Mouse (Mus musculus) thymus, postnatal 4 days (tissue): ENCODE data around the gene Fam120a.

Experiments
- DNase-seq: peaks from one replicate; pipeline ENCODE4 v3.0.0; 2021

Gene Fam120a

DNA sequence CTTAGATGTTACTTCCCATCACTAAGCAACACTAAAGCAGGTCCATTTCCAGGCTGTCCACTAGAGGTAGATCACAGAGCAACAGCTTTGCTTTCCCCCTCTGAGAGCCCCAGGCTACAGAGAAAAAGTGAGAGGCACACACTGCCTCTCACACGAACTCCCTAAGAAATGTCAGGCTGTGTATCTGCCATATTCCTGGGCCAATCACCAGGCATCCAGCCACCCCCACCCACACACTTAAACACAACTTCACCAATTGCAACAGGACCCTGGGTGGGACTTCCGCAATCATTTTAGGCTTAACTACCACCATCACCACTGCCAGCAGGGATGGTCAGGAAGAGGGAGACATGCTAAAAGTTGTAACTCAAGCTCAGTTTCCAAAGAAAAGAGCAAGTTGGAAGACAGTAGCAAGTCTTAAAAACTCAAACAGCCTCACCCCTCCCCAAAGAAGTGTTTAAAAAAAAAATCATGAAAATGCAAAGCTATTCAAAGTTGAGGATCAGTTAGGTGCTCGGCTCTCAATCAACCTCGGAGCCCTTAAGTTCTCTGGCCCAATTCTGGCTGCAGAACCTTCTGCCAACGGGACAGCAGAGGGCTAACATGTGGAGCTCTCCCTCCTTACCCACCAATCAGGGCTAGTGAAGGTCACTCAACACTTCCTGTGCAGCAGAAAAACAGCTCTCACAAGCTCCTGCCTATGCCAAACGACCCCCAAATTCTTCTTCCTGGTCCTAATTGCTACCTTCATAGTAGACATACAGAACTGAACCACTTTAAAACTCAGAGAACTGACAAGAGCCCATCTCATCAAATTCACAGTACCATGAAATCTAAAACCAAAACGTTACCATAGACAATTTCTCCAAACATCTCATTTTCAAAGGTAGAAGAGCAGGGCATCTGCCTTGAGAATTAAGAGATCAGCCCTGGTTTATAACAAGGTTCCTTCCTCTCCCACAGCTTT is 2.0 kb downstream of the Fam120a start:
- DNase-seq = peak; percentile 68

DNA sequence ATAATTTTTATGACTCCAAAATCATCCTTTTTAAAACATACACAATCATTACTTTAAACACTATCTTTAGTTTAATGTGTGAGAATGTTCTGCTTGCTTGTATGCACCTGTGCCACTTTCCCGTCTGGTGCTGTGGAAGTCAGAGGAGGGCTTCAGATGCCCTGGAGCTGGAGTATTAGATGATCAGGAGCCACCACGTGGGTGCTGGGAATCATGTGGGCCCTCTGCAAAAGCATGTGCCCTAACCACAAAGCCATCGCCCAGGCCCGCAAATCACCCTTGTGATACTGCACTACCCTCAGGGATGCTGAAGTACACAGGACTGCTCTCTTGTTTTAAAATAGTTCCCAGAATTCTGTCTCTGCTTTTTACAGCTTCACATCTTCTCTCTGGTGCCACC is 3.0 kb downstream of the Fam120a start:
- DNase-seq = no peak

DNA sequence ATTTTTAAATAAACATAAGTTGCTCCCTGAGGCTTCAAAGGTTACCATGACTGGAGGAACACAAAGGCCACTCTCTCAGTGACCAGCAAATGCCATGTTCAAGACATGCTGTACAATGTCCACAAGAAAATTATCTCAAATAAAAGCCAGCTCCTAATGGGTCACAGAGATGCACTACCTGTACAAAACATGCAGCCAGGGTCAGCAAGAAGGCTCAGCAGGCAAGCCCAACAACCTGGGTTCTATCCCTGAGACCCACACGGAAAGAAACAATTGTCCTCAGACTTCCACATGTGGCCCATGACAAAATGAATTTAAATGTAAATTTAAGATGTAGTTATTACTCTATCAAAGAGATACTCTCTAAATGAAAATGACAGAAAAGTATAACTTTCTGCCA is 4.7 kb downstream of the Fam120a start:
- no peak for DNase-seq

DNA sequence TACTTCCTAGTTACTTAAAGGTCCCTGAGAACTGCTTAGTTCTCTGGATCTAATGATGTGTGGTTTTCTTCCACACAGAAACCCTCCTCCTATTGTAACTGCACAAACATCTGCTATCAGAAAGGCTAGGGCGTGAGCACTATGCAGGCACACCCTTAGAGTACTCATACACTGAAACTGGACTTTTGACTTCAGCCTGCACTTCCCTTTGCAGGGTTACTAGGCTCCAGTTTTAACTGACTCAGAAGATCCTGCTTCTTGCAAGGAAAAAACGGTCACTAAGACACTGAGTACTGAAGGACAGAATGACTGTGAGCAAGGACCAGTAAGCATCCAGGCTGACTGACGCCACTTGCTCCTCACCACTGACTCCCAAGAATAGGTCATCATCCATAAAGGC is 5.3 kb downstream of the Fam120a start:
- DNase-seq = no peak

DNA sequence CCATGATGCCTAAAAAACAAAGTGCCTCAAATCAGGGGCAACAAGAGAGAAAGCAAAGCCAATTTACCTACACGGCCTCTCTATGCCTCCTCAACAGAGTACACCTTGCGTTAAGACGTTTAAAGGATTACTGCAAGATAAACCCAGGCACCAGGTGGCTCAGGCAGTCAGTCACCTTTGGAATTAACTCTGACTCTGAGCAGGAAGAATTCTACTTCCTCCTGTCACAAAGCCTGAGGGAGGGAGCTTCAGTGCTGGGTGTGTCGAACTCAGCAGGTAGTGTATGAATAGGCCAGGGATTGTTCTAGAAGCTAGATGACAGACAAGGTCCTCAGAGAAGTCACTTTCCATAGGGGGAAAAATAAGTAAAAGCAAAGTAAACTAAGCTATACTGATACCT is 9.2 kb downstream of the Fam120a start:
- DNase-seq = no peak

DNA sequence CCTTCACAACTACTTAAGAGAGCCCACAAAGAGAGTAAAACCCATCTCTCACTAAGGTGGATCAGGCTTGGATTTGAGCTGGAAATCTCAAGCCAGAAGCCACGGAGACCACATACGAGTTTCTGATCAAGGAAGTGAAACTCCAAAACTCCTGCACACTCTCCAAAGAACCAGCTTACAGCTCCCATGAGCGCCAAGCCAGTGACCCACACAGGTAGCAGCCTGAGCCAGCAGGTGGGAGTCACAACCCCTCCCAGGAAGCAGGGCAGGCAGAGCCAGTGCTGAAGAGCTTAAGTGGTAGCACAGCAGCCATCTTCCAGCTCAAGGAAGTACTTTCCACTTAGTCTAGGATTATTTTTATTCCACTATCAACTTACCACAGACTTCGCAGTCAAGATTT is 13.0 kb downstream of the Fam120a start:
- DNase-seq = no peak

DNA sequence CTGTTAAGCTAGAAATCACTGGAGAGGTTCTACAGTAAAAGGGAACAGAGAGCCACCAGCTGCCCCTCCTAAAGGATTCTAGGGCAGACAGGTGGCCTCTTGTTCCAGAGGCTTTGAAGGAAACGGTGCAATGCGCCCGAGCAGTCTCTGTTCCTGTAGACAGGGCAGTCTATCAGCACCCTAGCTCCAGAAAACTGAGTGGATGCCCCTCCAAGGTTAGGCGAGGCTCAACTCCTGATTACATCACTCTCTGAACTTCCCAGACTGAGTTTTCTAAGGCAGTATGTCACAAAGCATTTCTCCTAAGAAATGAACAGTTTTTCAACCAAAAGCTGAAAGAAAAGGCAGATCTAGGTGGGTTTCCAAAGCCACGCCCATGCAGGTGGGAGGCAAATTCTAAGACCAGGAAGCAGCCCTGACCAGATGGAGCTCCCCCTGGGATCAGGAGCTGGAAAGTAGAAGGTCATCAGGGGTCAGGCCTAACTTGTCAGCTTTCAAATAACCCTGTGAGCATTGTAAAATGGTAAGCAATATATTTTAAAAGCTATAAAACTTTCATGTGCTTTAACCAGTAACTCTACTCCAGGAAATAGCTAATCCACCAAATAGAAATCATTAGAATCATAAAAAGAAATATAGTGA is 17.1 kb downstream of the Fam120a start:
- DNase-seq = no peak

DNA sequence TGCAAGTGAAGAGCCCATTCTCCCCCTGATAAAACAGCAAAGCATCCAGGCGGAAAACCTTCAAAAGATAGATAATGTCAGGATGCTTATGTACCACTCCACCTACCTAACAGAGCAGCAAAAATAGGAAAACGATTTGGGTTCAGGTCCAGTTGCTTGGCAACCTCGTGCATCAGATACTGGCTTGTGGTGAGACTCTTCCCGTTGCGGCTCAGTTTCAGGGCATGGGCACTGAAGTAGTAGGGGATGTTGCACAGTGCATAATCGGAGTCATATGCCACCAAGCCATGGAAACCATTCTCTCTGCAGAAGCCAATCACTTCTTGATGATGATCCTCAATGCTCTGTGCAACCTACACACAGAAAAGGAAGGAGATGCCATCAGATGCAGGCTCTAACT is 18.9 kb downstream of the Fam120a start:
- no peak for DNase-seq

DNA sequence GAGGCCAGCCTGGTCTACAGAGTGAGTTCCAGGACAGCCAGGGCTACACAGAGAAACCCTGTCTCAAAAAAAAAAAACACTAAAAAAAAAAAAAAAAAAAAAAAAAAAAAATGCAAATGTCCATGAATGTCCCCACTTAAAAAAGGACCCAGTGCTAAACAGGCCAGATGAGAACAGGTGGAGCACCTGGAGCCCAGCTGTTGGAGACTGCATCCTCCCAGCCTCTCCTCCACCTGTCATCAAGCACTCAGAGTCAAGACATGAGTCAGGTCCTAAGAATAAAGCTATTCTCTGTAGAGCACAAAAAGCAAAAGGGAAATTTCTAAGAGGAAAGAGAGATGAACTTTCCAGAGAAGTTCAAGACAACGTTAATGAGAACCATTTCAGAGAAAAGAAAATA is 23.2 kb downstream of the Fam120a start:
- DNase-seq = no peak

DNA sequence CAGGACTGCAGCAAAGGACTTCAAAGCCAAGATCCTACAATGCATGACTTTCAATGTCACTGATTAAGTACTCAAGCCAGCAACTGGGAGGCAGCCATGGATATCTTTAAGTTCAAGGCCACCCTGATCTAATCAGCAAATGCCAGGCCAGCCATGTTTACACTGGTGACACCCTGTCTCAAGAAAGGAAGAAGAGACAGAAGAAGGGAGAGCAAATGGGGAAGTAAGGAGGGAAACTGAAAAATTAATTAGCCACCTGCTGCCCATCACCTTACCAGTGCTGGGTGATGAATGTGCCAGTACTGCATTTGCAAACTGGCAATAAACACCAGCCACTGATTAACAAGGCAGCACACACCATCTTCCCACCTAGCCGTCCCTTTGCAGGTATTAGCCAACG is 25.3 kb downstream of the Fam120a start:
- DNase-seq = no peak

DNA sequence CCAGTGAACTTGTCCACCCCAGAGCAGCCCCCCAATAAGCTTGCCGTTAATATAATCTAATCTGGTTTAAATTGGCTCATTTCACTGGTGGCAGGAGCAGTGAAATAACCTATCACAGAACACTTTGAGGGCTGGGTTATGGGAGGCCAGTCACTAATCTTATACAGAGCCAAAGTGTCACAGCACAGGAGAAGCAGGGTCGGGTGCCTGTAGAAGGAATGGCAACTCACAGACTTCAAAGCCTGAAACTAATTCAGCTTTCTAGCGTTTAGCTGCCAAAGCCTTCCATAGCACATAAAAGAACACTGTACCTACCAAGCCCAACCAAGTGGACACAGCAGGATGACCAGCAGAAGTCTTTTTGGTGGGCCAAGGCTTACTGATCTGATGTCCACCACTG is 26.0 kb downstream of the Fam120a start:
- DNase-seq = no peak

DNA sequence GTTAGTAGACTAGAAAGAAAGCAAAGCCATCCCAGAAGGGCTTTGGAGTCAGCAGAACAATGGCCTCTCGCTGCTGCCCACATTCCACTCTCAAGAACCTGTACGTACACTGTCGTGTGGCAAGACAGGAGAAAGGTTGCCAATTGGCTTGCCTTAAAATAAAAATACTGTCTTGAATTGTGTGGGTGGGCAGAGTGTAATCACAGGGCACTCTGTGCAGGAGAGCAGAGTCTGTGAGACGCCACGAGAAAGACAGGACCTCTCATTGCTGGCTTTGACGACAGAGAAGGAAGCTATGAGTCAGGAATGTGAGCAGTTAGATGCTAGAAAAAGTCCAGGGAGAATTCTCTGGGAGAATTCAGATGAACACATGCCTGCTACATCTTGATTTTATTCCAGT is 33.2 kb downstream of the Fam120a start:
- DNase-seq = no peak

DNA sequence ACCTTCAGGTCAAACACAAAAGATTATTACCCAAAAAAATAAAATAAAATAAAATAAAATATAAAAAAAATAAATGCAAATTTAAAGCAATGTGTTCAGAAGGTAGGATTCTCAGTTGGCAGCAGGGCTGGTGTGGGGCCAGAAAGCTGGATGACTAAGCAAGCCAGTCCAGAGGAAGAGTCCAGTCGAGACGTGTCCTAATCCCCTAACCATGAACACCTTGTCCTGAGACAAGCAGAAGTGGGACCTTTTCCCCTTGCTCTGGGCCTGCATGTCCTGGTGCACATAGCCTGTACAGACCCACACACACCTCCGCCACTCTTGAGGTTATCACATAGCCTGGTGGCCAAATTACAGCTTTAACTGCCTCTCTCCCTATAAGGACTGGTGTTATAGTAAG is 35.1 kb downstream of the Fam120a start:
- DNase-seq = no peak

DNA sequence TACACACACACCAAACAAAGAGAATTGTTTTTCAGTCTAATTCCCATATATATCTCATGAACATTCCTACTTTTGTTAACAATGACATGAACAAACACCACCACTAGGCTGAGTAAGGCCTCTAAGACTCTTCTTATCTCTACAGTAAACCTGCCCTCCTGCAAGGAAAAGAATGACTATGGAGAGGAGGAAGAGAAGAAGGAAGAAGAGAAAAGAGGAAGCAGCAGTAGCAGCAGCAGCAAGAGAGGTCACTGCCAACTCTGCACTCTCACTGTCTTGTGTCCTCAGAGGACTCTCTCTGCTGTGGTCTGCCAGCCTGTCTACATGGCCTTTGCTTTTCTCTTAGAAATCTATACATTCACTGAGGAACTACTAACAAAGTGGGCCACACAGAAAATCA is 36.1 kb downstream of the Fam120a start:
- DNase-seq = no peak

DNA sequence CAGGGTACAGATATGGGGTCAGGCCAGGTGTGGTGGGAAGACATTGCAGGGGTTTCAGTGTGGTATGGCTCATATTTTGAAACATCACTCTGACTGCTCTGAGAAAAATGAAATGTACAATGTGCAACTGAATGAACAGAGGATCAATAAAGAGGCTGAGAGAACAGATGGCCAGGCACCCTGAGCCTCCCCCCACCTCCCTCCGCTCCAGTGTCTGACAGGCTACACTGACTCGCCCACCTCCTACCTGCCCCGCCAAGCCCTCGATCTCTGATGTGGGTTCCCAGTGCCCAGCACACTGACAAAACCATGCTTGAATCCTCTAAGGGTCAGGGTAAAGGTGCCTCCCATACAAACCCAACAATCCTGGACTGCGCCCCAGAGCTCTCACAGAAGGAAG is 36.6 kb downstream of the Fam120a start:
- DNase-seq = no peak

DNA sequence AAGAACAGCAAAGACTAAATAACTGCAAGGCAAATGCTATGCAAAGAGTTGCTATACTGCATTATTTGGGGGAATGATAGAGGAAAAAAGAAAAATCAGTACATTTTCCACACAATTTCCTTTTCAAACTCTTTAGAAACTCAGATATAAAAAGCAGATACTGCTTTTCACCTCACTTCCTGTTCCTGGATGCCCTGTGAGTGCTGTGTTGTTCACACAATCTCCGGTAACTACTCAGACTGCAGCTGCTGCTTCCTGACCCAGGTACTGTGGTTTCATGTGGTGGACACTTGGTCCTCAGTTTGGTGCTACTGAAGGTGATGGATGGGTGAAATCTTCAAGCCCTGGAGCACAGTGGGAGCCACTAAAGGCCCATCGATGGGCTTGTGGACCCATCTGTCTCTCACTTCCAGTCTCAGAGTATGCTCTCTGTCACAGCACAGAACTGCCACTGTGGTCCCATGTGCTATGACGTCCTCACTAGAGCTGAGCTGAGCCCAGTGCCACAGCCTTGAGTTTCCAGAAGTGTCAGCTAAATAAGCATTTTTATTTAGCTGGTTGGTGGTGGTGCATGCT is 38.2 kb downstream of the Fam120a start:
- DNase-seq = peak; percentile 16

DNA sequence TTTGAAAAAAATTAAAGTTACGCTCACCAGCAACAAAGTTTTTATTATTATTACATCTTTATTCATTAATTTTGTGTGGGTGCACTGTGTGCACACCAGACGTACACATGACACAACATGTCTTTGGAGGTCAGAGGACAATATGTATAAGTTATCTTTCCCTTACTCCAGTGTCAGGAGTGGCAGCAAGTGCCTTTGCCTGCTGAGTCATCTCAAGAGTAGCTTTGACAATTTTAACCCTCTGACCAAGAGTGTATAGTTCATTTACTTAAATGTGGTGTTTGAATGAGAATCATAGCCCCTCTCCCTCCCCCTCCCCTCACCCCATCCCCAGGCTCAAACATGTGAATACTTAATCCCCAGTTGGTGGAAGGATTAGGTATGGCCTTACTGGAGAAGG is 40.2 kb downstream of the Fam120a start:
- DNase-seq = no peak

DNA sequence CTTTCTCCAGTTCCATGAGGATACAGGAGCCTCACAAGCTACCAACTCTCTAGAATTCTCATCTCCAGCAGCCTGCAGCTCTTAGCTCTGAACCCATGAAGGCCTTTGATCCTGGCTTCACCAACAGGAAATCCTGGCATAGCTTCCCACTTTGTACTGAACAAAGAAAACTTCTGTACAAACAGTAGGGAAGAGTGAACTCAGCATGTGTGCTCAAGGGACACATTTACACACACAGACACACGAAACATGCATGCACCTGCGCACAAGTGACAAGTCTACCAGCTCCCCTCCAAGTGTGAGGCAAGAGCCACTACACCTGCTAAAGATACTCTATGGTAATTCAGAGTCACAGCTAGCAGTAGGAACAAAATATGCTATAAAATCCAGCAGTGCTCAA is 45.1 kb downstream of the Fam120a start:
- no peak for DNase-seq

DNA sequence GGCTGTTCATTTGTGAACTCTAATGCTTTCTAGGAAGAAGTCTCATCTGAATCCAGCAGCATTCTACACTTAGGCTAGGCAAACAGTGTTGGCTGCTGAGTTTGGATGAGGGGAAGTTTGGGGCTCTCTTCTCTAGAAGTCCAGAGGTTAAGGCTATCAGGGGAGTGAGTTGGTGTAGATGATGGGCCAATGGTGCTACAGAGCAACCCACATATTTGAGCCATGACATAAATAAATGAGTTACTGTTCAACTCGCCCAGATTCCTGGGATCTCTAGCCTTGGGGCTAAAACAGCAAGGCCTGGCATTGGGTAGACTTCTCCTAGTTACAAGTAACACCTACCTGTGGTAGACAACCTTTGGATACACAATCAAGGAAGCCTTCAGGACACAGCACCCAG is 46.6 kb downstream of the Fam120a start:
- DNase-seq = no peak

DNA sequence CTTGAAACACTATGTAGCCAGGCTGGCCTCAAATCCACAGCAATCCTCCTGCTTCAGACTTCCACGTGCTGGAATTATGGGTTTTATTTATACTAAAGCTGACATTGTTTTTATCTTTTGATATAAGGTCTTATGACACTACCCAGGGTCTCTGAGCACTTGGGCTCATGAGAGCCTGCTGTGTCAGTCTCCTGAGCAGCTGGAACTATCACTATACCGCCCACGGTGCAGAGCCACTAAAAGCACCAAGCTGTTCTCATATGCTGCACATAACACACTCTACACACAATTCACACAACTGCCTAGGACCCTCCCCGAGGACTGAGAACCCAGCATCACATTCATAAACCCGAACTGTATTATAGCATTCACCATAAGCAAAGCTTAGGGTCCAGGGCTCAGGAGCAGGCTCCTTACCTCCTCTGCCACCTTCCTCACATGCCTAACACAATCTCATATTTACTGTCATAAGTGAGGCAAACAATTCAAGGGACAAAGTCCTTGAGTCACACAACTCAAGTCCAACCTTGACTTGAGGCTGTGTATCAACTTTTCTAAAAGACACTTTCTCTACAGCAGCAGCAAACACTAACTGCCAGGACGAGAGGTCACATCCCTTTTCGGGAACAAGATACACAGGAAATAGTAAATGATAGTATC is 47.9 kb downstream of the Fam120a start:
- no peak for DNase-seq

DNA sequence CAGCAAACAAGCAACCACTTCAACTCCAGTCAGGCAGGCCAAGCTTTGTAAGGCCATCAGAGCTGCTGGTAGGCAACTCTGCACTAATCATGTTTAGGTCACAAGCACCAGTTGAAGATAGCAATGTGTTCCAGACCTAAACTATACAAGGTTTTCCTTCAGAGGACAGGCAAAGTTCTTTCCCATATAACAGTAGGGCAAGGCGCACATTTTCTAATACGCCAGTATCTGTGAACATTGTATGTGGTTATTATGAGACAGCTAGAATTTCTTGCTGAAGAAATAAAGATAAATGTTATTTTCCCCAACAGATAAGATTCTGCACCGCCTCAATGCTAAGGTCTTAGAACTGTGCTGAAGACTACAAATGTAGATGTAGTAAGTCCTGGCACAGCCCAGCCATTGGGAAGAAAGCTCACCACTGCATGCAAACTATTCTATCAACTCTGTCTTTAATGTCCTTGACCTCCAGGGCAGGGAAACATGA is 50.7 kb downstream of the Fam120a start:
- DNase-seq = no peak

DNA sequence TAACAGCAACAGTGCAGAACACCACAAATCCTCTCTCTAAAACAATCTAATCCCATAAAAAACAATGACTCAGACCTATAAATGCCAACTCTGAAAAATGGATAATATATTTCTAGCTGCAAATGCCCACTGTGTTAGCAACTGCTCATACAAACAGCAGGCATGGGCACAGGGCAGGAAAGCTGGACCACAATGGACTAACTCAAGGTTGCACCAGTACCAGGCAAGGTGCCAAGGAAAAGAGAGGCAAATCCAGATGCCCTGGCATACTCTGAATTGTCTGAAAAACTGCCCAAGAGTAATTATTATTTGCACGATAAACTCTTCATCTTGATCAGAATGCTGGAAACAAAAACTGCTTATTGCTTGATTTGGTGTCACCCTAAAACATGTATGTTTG is 54.1 kb downstream of the Fam120a start:
- DNase-seq = no peak

DNA sequence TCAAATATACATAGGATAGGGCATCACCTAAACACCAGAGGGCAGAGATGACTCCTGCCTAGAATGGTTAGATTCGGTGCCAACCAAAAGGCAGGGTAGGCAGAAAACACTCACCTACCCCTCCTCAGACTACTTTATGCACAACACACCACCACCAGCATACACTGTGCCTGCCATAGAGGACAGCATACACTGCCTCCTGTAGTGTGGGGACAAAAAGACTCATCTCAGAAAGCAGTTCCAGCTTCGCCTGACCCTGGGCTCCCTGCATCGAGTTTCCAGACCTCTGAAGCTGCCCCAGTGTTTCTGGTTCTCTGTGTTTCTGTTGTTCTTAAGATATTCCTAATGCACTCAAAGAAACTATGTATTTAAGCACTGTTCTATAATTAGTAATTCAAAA is 54.7 kb downstream of the Fam120a start:
- DNase-seq = no peak

DNA sequence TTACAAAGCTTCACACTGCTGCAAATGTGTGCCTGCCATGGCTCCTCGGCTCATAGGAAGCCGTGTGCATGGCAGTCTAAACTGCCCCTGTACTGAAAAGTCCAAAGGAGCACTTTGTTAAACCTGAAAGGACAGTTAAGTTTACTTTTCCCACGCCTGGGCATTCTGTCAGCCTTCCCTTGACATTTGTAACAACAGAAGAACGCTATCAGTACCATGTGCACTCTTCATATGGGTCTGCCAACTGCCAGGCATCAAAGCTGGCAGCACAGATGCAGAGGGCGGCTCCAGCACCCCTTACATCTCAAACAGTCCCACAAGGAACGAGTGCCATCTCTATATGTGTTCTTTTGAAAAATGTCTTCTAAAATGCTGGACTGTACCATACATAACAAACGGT is 56.4 kb downstream of the Fam120a start:
- no peak for DNase-seq
